ENCODE assay signal across 24 mouse cellular contexts in the genomic region with DNA sequence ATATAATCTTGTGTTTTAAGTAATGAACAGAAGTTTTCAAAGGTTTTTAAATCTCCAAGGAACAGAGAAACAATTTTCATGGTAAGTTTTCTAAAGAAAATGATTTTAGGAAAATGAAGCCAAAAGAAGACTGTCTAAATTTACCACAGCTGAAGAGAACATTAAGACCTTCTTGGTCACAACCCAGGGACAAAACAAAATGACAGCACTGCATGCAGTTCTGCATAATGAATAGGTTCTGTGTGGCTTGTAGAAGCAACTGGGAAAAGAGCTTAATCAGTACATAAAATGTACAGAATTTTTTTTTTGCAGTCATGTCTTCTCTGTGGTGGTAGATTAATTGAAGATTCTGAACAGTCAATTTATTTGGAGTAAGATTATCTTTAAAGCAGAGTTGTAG.
"Had no signal": no experiment of that assay in that cellular context is flagged by ENCODE, and none has a peak within 500 bp of the region (broad histone marks: within the 10 kb centered on the region; RNA-seq: fewer than 3 reads in every experiment).

No protein-coding gene starts in this region.

- DNase-seq: kidney, adult 11 months; kidney, adult 8-10 months; kidney, postnatal 10 days; kidney, postnatal 36 days; liver; lung, adult 18-20 months; lung, postnatal 10 days; lung, postnatal 36 days; retina, postnatal 1 day; right cerebral cortex, postnatal 14 days; right cerebral cortex, postnatal 4 days; thymus, postnatal 25 days had no signal

- H3K36me3 ChIP-seq: intestine, embryonic 15.5 days; kidney, embryonic 15.5 days; limb, embryonic 10.5 days; limb, embryonic 13.5 days; liver, embryonic 12.5 days; liver, embryonic 15.5 days; lung, embryonic 15.5 days; midbrain, embryonic 10.5 days; midbrain, embryonic 13.5 days; neural tube, embryonic 13.5 days had no signal

- H3K9me3 ChIP-seq: intestine, embryonic 15.5 days; kidney, embryonic 15.5 days; limb, embryonic 10.5 days; limb, embryonic 13.5 days; liver, embryonic 12.5 days; liver, embryonic 15.5 days; lung, embryonic 15.5 days; megakaryocyte, embryonic 14.5 days; midbrain, embryonic 10.5 days; midbrain, embryonic 13.5 days; neural tube, embryonic 13.5 days had no signal

- H3K27ac ChIP-seq: intestine, embryonic 15.5 days; kidney, embryonic 15.5 days; limb, embryonic 10.5 days; limb, embryonic 13.5 days; liver, embryonic 12.5 days; liver, embryonic 15.5 days; lung, embryonic 15.5 days; midbrain, embryonic 10.5 days; midbrain, embryonic 13.5 days; neural tube, embryonic 13.5 days; stomach, postnatal 0 days had no signal

- ATAC-seq: intestine, embryonic 15.5 days; liver, embryonic 12.5 days; midbrain, embryonic 13.5 days had no signal

- H3K4me1 ChIP-seq: intestine, embryonic 15.5 days; kidney, embryonic 15.5 days; limb, embryonic 10.5 days; limb, embryonic 13.5 days; liver, embryonic 12.5 days; liver, embryonic 15.5 days; lung, embryonic 15.5 days; megakaryocyte, embryonic 14.5 days; midbrain, embryonic 10.5 days; midbrain, embryonic 13.5 days; neural tube, embryonic 13.5 days had no signal

- H3K27me3 ChIP-seq: intestine, embryonic 15.5 days; kidney, embryonic 15.5 days; limb, embryonic 13.5 days; liver, embryonic 12.5 days; liver, embryonic 15.5 days; lung, embryonic 15.5 days; megakaryocyte, embryonic 14.5 days; midbrain, embryonic 13.5 days; neural tube, embryonic 13.5 days had no signal

- H3K4me3 ChIP-seq: intestine, embryonic 15.5 days; kidney, embryonic 15.5 days; limb, embryonic 10.5 days; limb, embryonic 13.5 days; liver, embryonic 12.5 days; liver, embryonic 15.5 days; lung, embryonic 15.5 days; megakaryocyte, embryonic 14.5 days; midbrain, embryonic 10.5 days; midbrain, embryonic 13.5 days; neural tube, embryonic 13.5 days had no signal

- H3K9ac ChIP-seq: intestine, embryonic 15.5 days; kidney, embryonic 15.5 days; limb, embryonic 13.5 days; liver, embryonic 12.5 days; liver, embryonic 15.5 days; lung, embryonic 15.5 days; midbrain, embryonic 13.5 days; neural tube, embryonic 13.5 days had no signal

- H3K4me2 ChIP-seq: intestine, embryonic 15.5 days; kidney, embryonic 15.5 days; limb, embryonic 13.5 days; liver, embryonic 12.5 days; liver, embryonic 15.5 days; lung, embryonic 15.5 days; midbrain, embryonic 13.5 days; neural tube, embryonic 13.5 days had no signal
